Mouse (Mus musculus) embryonic fibroblast, embryonic 13.5 days (primary cell): ENCODE results near the gene Sh3bgrl. TPM values are rescaled to one million over a fixed set of nuclear protein-coding genes. Genes with fewer than 3 reads are reported as not detected.

Experiments
- H3K27ac ChIP-seq: 2 replicates; pipeline ENCODE4 v1.5.1; 2012; ENCODE audit warnings: low read length, control low read depth, inconsistent platforms; ENCODE audit not compliant: insufficient read depth
- H3K4me1 ChIP-seq: 2 replicates; pipeline ENCODE4 v1.6.1; 2011; ENCODE audit warnings: low read length; ENCODE audit not compliant: control insufficient read depth, insufficient read depth
- H3K4me3 ChIP-seq: 2 replicates; pipeline ENCODE4 v1.5.1; 2011; ENCODE audit warnings: mild to moderate bottlenecking, control low read depth, low read length; ENCODE audit not compliant: insufficient read depth
- CTCF ChIP-seq: IDR thresholded peaks from 2 replicates; pipeline ENCODE4 v1.5.1; 2011; ENCODE audit warnings: mild to moderate bottlenecking, control low read depth, low read length, moderate library complexity, borderline replicate concordance; ENCODE audit not compliant: insufficient read depth
- POLR2A ChIP-seq: IDR thresholded peaks from 2 replicates; pipeline ENCODE4 v1.6.1; 2011; ENCODE audit warnings: low read depth, mild to moderate bottlenecking, control low read depth, low read length, moderate library complexity
- polyA plus RNA-seq: library from polyadenylated mRNA; stranded (reverse); fragments of >200 nt; gene quantifications from 2 replicates; pipeline ENCODE4 v1.2.4, GENCODE M21; 2011; ENCODE audit warnings: low read depth; ENCODE audit not compliant: missing spikeins, insufficient read length

The Sh3bgrl gene
- polyA plus RNA-seq, 1 experiment, result 332 TPM

DNA sequence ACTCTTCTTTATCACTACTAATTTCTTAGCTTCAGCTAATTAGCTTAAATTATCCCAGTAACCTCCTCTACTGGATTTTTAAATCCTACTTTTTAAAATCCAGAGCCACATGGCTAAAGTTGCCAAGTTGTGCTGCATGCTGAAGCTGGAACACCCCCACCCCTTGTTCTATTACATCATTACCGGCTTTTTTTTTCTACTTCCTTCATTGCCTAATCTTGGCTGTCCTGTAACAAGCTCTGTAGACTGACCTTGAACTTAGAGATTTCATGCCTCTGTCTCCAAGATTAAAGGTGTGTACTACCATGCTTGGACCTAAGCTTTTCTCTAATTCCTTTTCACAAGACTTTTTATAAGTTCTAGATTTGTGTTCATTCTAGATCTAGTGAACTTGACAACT is 133.6 kb downstream of the Sh3bgrl start:
- no peak for TF ChIP-seq CTCF
- TF ChIP-seq POLR2A, result no peak
- Histone ChIP-seq H3K4me3 (no peak overlapping the region), H3K27ac (no peak overlapping the region), H3K4me1 (no peaks in the 10 kb centered on the region)

DNA sequence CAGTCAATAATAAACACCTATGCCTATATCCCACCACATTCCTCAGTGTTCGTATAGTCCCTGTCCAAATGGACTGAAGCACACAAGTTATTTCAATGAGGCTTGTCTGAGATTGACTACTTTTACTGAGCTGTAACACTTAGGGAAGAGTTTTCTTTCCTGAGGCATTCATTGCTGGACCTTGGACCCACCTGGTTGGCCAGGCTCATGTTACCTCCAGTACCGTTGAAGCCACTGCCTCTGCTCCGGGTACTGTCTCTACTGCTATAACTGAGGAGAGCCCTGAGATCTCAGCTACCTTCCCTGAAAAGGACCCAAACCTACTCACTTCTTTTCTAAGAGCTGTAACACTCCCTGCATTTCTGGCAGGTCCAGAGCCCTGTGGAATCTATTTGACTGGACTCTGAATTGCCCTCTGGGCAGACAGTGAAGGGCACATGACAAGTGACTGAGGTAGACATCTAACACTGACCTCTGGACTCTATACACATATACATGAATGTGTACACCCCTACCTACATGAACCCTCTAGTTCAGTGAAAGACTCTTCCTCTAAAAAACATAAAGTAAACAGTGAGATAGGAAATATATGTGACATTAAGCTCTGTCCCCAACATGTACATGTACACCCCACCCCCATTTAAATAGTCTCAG is 140.3 kb downstream of the Sh3bgrl start:
- no peak overlapping the region for H3K4me3 ChIP-seq
- no peaks in the 10 kb centered on the region for H3K4me1 ChIP-seq
- TF ChIP-seq CTCF, result no peak
- H3K27ac ChIP-seq, result no peak overlapping the region

DNA sequence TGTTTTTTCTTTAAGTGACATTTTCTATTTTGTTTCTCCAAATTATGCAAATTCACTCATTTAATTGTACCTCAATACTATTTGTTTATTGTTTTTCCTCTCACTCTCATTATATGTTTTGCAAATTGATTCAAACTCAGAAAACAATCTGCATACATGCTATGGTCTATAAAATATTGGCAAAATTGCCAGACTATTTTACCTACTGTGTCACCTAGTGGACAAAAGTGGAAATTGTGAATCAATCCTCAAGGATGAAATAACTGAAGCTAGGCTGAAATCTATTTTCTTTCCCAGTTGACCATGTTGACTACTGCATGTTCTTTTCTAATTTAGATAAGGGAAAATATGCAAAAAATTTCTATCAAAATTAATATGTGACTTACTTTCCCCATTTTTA is 143.0 kb downstream of the Sh3bgrl start:
- Histone ChIP-seq H3K4me3 (no peak overlapping the region), H3K27ac (no peak overlapping the region), H3K4me1 (no peaks in the 10 kb centered on the region)
- no peak for TF ChIP-seq CTCF
- no peak for TF ChIP-seq POLR2A

Other genes starting within 250 kb of the Sh3bgrl start
- 7.2 and 9.7 TPM in 2 replicates for gene Hmgn5, start 82.0 kb upstream of the Sh3bgrl start, polyA plus RNA-seq
- gene Gm6377, start 101.4 kb downstream of the Sh3bgrl start, polyA plus RNA-seq, result 0.30 TPM in 1 of 2 replicates, not detected in the other